Mouse (Mus musculus): ENCODE results near the gene Zic2.
"Not testable (repeated sequence)": the region's sequence is repeated elsewhere in the genome, so short reads cannot be mapped to it uniquely, and the experiment has no call there.

Zic2 gene

DNA sequence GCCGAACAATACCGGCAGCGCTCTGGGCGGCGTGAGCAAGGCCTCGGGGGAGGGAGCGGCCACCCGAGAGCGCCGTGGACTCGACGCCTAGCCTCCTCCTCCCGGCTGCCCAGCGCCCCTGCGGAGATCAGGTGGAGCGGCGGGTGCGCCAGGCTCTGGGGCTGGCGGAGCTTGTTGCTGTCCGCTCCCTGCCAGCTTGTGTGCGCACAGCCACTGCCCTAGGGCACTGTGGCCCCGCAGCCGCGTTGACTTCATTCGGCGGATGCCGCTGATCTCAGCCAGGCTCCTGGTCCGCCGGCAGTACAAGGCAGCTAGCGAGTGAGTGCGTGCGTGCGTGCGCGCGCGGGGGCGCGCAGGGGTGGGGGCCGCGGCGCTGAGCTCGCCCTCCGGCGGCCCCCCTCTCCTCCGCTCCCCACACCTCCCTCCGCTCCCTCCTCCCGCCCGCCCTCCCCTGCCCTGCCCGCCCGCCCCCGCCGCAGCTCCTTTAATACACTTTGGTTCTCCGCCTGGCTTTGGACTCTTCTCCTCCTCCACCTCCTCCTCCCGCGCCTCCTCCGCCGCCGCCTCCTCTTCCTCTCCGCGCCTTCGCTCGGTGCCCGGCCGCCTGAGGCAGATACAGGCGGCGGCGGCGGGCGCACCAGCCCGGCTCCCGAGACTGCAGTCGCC lies at the start of gene Zic2:
Zic2 (plus strand) TSS at position 545 of the 666 bp plus-strand sequence.
- no peak for DNase-seq (ENCODE audit: low read depth)

- no peak for DNase-seq (ENCODE audit: low read depth)
Measured at GRCm38 (mm10) chr14:122426529-122427203, 48.6 kb upstream of the Zic2 start.

GRCm38 (mm10) chr14:122427204-122427560 lies 48.1 kb upstream of the Zic2 start:
- no peak for DNase-seq (ENCODE audit: low read depth)

DNA sequence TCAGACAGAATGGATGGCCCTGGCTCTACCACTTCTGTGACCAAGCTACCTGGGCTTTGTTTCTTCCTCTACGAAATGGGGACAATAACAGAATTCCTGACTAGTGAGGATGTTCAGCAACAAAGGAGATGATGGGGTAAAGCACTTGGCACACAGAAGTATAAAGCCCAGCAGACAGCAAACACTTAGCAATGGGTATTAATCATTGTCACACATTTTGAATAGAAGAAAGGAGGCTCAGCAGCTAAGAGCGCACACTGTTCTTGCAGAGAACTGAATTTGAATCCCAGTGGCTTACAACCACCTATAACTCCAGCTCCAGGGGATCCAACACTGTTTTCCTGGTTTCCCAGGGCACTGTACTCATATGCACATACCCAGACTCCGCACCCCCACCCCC lies 47.6 kb upstream of the Zic2 start:
- no peak for DNase-seq (ENCODE audit: low read depth)

DNA sequence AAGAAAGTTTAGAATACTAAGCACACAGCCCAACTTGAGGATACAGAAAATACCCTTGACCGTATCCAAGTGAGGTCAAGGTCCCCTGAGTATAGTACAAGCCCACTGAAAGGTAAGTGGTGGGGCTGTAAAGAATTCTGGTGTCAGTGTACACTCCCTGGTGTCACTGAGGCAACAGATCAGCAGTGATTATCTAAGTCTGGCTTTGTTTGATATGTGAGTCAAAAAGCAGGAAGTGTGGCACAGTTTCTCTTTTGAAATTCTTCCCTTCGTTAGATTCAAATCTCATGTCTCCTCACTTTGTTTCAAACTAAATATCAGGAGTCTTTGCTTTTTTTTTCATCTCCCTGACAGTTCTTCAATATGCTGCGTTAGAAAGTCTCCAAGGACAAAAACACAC lies 42.7 kb upstream of the Zic2 start:
- peak; percentile 1 for DNase-seq (ENCODE audit: low read depth)

DNA sequence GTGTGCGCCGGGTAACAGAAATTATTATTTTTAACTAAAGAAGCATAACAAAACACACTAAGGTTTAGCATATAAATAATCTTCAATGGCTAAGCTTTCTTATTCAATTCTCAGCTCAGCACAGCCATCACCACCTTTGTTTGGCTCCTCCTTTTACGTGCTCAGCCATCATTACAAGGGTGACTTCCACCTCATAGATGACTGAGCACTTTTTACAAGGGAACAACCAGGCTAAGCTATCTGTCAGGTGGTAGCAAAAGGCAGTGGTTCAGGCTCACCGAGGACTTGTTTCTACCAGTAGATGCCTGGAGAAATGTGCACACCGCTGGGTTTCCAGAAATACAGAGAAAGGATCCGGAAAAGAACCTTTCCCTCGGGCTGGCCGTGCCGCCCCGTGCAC lies 41.2 kb upstream of the Zic2 start:
- no peak for DNase-seq (ENCODE audit: low read depth)

- no peak for DNase-seq (ENCODE audit: low read depth)
Measured at GRCm38 (mm10) chr14:122436850-122437249, 38.4 kb upstream of the Zic2 start.

DNA sequence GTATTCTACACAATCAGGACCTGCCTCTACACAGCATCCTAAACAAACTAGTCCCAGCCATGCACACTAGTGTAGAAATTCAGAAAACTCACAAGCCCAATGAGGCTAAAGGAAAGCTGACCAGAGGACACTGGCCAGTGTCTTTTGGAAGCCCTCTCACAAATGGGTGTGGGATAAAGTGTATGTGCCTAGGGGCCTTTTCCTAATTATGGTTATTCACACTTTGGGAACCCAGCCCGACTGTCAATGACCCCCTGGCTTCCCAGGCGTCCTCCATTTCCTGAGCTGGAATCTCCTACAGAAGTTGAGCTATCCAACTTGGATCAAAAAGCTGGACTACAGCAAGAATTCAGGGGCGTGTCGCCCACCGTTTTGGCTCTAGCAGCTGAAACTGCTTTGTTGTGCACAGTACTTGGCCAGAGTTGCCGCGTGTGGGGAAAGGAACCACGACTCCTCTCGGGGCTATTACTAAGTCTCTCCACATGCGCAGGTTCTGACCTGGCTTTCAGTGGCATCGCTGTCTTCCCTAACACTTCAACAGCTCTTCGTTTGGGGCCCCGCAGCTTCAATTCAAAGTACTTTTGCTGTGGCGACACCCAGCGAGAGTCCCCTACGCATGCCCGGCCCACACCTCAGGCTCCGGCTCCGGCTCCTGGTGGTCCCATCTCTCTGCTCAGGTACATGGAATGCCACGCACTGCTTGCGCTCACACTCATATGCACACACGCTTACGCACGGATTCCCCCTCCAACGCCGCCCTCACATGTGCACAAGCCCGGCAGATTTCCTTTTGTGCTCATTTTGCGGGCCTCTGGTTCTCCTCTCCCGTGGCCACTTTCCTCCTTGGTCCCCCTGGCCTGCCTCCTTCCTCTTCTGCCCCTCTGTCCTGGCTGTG lies 25.4 kb upstream of the Zic2 start:
- DNase-seq (ENCODE audit: low read depth): no peak

- DNase-seq (ENCODE audit: low read depth): no peak
Measured at GRCm38 (mm10) chr14:122450496-122451382, 24.5 kb upstream of the Zic2 start, which contains the start of gene Gm5089. Gene Gm5089, minus strand, starts transcription at chr14:122451115.

GRCm38 (mm10) chr14:122451551-122452145 lies 23.6 kb upstream of the Zic2 start:
- DNase-seq (ENCODE audit: low read depth): no peak

GRCm38 (mm10) chr14:122452701-122453387 lies 22.4 kb upstream of the Zic2 start:
- no peak for DNase-seq (ENCODE audit: low read depth)

GRCm38 (mm10) chr14:122453388-122453995 lies 21.7 kb upstream of the Zic2 start:
- DNase-seq (ENCODE audit: low read depth): no peak

DNA sequence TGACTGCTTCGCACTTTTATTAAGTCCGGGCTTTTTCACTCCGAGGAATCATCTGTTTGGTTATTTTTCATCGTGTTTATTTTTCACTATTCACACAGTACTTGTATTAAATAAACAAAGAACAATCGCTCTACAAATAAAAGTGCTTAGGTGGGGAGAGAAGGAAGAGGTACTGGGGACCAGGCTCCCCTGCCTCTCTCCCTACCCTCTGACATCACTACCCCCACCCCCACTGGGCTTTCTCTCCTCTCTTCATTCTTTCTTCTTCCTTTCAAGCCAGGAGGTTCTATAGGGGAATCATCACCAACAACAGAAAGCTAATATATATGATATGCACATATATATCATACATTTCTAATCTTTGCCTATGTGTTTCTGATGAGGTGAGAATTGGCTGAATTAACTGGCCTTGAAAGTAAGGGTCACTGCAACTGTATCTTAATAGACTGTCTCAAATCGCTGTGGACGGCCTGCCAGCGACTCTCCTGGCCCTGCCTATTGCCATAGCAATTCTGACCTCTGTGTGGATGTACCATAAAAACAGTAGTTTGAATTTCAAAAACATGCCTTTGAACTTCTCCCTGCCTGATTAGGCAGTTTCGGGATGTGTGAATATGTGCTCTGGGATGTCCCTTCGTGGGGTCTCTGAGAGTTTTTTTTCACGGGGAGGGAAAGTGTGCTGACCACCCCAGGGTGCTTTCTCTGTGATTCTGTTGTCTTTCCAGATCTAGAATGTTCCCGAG lies 21.1 kb upstream of the Zic2 start:
- no peak for DNase-seq (ENCODE audit: low read depth)

GRCm38 (mm10) chr14:122454901-122455561 lies 20.2 kb upstream of the Zic2 start:
- DNase-seq (ENCODE audit: low read depth): no peak

DNA sequence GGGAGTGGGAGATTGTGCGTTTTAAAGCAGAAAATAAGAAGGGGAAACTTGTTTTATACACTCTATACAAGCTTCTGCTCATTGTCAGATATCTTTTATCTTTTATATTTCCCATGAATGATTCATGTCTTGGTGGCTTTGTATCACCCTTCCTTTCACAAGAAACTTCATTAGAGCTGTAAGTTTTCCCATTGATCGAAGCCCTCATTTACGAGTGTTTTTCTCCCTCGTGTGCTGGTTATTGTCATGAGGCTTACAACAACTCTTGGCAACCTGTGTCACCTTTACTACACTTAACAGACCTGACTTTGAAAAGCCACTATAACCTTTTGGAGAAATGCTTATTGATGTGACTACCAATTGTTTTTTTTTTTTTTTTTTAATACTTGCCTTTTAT lies 19.7 kb upstream of the Zic2 start:
- DNase-seq (ENCODE audit: low read depth): no peak

DNA sequence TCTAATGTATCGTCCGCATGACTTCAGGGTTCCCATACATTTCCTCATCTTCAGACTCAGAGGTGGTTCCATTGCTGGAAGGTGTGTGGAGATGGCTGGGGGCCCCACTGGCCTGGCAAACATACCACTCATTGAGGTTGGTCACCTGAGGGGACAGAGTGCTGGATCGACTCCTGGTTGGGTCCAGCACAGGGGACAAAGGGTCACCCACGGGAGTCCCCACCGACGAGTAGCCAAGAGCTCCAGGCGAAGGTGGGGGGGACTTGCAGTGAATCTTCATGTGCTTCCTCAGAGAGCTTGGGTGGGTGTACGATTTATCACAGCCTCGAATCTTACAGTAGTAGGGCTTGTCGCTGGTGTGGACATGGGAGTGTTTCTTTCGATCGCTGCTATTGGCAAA lies 15.9 kb upstream of the Zic2 start:
- DNase-seq (ENCODE audit: low read depth): not testable (repeated sequence)

- DNase-seq (ENCODE audit: low read depth): no peak
Measured at GRCm38 (mm10) chr14:122459776-122460175, 15.5 kb upstream of the Zic2 start.

- DNase-seq (ENCODE audit: low read depth): no peak
Measured at GRCm38 (mm10) chr14:122460226-122460625, 15.0 kb upstream of the Zic2 start.

GRCm38 (mm10) chr14:122461500-122461899 lies 13.7 kb upstream of the Zic2 start:
- no peak for DNase-seq (ENCODE audit: low read depth)

Measured in 416B (cell line).